Mouse (Mus musculus) cortical plate, adult 2 months (tissue): Measurements from ENCODE around the gene Cadm1.

Experiments
- CTCF ChIP-seq: fragments of 200-500 bp; IDR thresholded peaks from 2 replicates; pipeline ENCODE4 v1.5.1; 2011; ENCODE audit warnings: mild to moderate bottlenecking, control low read depth, low read length; ENCODE audit not compliant: insufficient read depth; ENCODE audit errors: extremely low read depth
- POLR2A ChIP-seq: fragments of 200-500 bp; IDR thresholded peaks from 2 replicates; pipeline ENCODE4 v1.6.1; 2011; ENCODE audit warnings: mild to moderate bottlenecking, low read length, control low read depth; ENCODE audit not compliant: insufficient read depth; ENCODE audit errors: extremely low read depth

- no peak for TF ChIP-seq CTCF
- no peak for TF ChIP-seq POLR2A
These were observed 791 bp upstream of the Cadm1 start for GRCm38 (mm10) chr9:47529182-47529581.
